Comparison of ENCODE assay signal across 11 mouse cellular contexts in the genomic region with DNA sequence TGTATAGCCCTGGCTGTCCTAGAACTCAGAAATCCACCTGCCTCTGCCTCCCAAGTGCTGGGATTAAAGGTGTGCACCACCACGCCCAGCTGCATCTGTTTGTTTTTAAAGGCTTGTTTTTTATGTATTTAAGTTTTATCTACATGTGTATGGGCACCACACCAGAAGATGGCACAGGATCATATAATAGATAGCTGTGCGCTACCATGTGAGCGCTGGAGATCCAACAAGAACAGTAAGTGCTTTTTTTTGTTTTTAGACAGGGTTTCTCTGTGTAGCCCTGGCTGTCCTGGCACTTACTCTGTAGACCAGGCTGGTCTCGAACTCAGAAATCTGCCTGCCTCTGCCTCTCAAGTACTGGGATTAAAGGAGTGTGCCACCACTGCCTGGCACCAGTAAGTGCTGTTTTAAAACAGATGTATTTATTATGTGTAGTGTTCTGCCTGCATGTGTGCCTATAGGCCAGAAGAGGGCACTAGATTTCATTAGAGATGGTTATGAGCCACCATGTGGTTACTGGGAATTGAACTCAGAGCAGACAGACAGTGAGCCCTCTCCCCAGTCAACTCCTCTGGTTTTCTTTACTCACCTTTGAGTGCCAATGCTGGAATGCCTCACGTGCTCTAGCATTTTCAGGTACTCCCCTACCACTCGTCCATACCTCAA. TPM values are rescaled to one million over a fixed set of nuclear protein-coding genes. Genes with fewer than 3 reads are reported as not detected.
A peak's percentile ranks its signal among the peaks of the same experiment; 100 is the strongest.
DNase-seq lines count a peak whose midpoint lies in the region; ATAC-seq and TF ChIP-seq lines count a peak whose summit lies in the region.
"Had no signal": no experiment of that assay in that cellular context is flagged by ENCODE, and none has a peak within 500 bp of the region (broad histone marks: within the 10 kb centered on the region; RNA-seq: fewer than 3 reads in every experiment).

No protein-coding gene starts in this region.

- no peak for TF ChIP-seq EP300 in stomach, postnatal 0 days (optimal IDR thresholded peaks at IDR 0.05)

- no peaks in the 10 kb centered on the region for H3K27me3 ChIP-seq in limb, embryonic 10.5 days (ENCODE audit: low read depth, poor library complexity, severe bottlenecking)
- H3K27me3 ChIP-seq in stomach, postnatal 0 days (ENCODE audit: control insufficient read depth, insufficient read depth, low read length): no peaks in the 10 kb centered on the region
- H3K27me3 ChIP-seq: lung, embryonic 15.5 days; stomach, embryonic 15.5 days had no signal

- no peak overlapping the region for H3K9ac ChIP-seq in stomach, postnatal 0 days (ENCODE audit: low read length)
- H3K9ac ChIP-seq: lung, embryonic 15.5 days; stomach, embryonic 15.5 days had no signal

- H3K4me1 ChIP-seq in limb, embryonic 10.5 days: no peaks in the 10 kb centered on the region
- no peaks in the 10 kb centered on the region for H3K4me1 ChIP-seq in stomach, postnatal 0 days (replicated peaks; ENCODE audit: control insufficient read depth, insufficient read depth)
- H3K4me1 ChIP-seq: lung, embryonic 15.5 days; stomach, embryonic 15.5 days had no signal

- no peaks in the 10 kb centered on the region for H3K9me3 ChIP-seq in limb, embryonic 10.5 days (replicated peaks)
- H3K9me3 ChIP-seq in stomach, postnatal 0 days (ENCODE audit: control insufficient read depth, low read length): no peaks in the 10 kb centered on the region
- H3K9me3 ChIP-seq: lung, embryonic 15.5 days; stomach, embryonic 15.5 days had no signal

- H3K4me2 ChIP-seq in stomach, postnatal 0 days (replicated peaks; ENCODE audit: low read depth): no peak overlapping the region
- H3K4me2 ChIP-seq: lung, embryonic 15.5 days; stomach, embryonic 15.5 days had no signal

- H3K36me3 ChIP-seq in limb, embryonic 10.5 days: peaks cover 49% of the 10 kb centered on the region
- peaks cover 3% of the 10 kb centered on the region; the same call in 1 of the 2 replicates for H3K36me3 ChIP-seq in stomach, postnatal 0 days (ENCODE audit: control insufficient read depth, insufficient read depth, low read length)

- peak; percentile 56 for DNase-seq in heart, adult 11 months
- DNase-seq in heart, adult 9 months (ENCODE audit: low spot score in 2 of 2): no peak
- DNase-seq in thymus, postnatal 0 days (ENCODE audit: low spot score): peak; percentile 32
- DNase-seq in thymus, postnatal 25 days: no peak
- DNase-seq in limb, embryonic 10.5 days (ENCODE audit: low spot score): peak; percentile 28
- no peak for DNase-seq in stomach, postnatal 0 days (ENCODE audit: low spot score)
- DNase-seq in heart, adult 8-10 months (ENCODE audit: low spot score): no peak
- DNase-seq in MN1 (ENCODE audit: low spot score): no peak
- DNase-seq: heart, postnatal 10 days had no signal

- no peak; the same call in 1 of the 2 replicates for ATAC-seq in stomach, postnatal 0 days (ENCODE audit: low FRiP score, low TSS enrichment)

- no peak overlapping the region for H3K4me3 ChIP-seq in limb, embryonic 10.5 days
- H3K4me3 ChIP-seq in stomach, postnatal 0 days (ENCODE audit: low read depth, low read length): no peak overlapping the region
- H3K4me3 ChIP-seq: lung, embryonic 15.5 days; stomach, embryonic 15.5 days had no signal

- H3K27ac ChIP-seq in limb, embryonic 10.5 days: no peak overlapping the region
- no peak overlapping the region for H3K27ac ChIP-seq in stomach, postnatal 0 days (replicated peaks)
- H3K27ac ChIP-seq: lung, embryonic 15.5 days; stomach, embryonic 15.5 days had no signal

- TF ChIP-seq CTCF in stomach, postnatal 0 days (IDR thresholded peaks at IDR 0.05; ENCODE audit: low read depth): peak; percentile 61

- WGBS in limb, embryonic 10.5 days: 87% methylated on average over 6 of the region's 6 CpGs
- WGBS in stomach, postnatal 0 days: 94% methylated on average over 6 of the region's 6 CpGs

RNA-seq across cellular contexts. Expression of gene Fcho2, which starts 21.3 kb away (rescaled TPM):
- polyA plus RNA-seq in thymus, postnatal 0 days (2015; fragmentation: Nextera tagmentation; extraction: Ambion mirVana): 14.5 and 16.9 TPM in 2 replicates
- polyA plus RNA-seq in limb, embryonic 10.5 days (2016; fragmentation: Nextera tagmentation; extraction: Ambion mirVana): 26.1 and 34.1 TPM in 2 replicates
- polyA plus RNA-seq in stomach, postnatal 0 days (2015; fragmentation: Nextera tagmentation; extraction: Ambion mirVana): 19.6 and 21.9 TPM in 2 replicates
- 10 to 100 TPM; 28.4 to 41.0 (median 36.0) TPM for total RNA-seq in heart, adult 8-10 months (2022)

Comparison
In these comparisons a context has a peak if more than half of its experiments do, and no peak if none do; other contexts are left out.
1. DNase-seq: peak in heart, adult 11 months (single experiment), thymus, postnatal 0 days (single experiment) and limb, embryonic 10.5 days (single experiment); none in heart, adult 9 months (0 of 2), thymus, postnatal 25 days (single experiment), stomach, postnatal 0 days (single experiment), heart, adult 8-10 months (single experiment) and MN1 (single experiment).